Mouse (Mus musculus) thymus, adult 2 months (tissue): Measurements from ENCODE around the gene Cebpz. TPM values are rescaled to one million over a fixed set of nuclear protein-coding genes. Genes with fewer than 3 reads are reported as not detected.

Experiments
- DNase-seq: peaks from one replicate; pipeline ENCODE4 v3.0.0; 2021
- H3K27ac ChIP-seq: fragments of 200-500 bp; 2 replicates; pipeline ENCODE4 v1.5.1; 2012; ENCODE audit warnings: low read length, control low read depth; ENCODE audit not compliant: control insufficient read depth, insufficient read depth
- H3K27me3 ChIP-seq: fragments of 200-500 bp; 2 replicates; pipeline ENCODE4 v1.6.1; 2012; ENCODE audit warnings: mild to moderate bottlenecking, low read length, moderate library complexity, mixed read lengths; ENCODE audit not compliant: control insufficient read depth, insufficient read depth
- H3K36me3 ChIP-seq: fragments of 200-500 bp; 2 replicates; pipeline ENCODE4 v1.6.1; 2012; ENCODE audit warnings: mild to moderate bottlenecking, low read length, moderate library complexity; ENCODE audit not compliant: control insufficient read depth, insufficient read depth
- H3K4me1 ChIP-seq: fragments of 200-500 bp; replicated peaks from 2 replicates; pipeline ENCODE4 v1.6.1; 2012; ENCODE audit warnings: low read length; ENCODE audit not compliant: control insufficient read depth, insufficient read depth
- H3K4me3 ChIP-seq: fragments of 200-500 bp; 2 replicates; pipeline ENCODE4 v1.5.1; 2012; ENCODE audit warnings: mild to moderate bottlenecking, low read length, control low read depth, moderate library complexity; ENCODE audit not compliant: control insufficient read depth, insufficient read depth
- CTCF ChIP-seq: fragments of 200-500 bp; IDR thresholded peaks from 2 replicates; pipeline ENCODE4 v1.5.1; 2012; ENCODE audit warnings: mild to moderate bottlenecking, control low read depth, low read length, moderate library complexity, borderline replicate concordance; ENCODE audit not compliant: control insufficient read depth, poor library complexity, insufficient read depth; ENCODE audit errors: extremely low read depth
- POLR2A ChIP-seq: fragments of 200-500 bp; IDR thresholded peaks from 2 replicates; pipeline ENCODE4 v1.6.1; 2012; ENCODE audit warnings: mild to moderate bottlenecking, low read length, control low read depth, moderate library complexity; ENCODE audit not compliant: control insufficient read depth, poor library complexity, insufficient read depth; ENCODE audit errors: extremely low read depth
- WGBS: fragments of 180-500 bp; shearing (Covaris S2); methylation state at CpG from one replicate; pipeline ENCODE4 v1.1.7; 2018; 5-methylcytosine and 5-hydroxymethylcytosine counted together
- polyA plus RNA-seq: library from polyadenylated mRNA; depleted of rRNA; stranded (reverse); fragments of >200 nt; gene quantifications from 2 replicates; pipeline ENCODE4 v1.2.3, GENCODE M21; 2012

Cebpz gene
- polyA plus RNA-seq, 1 experiment: 10.8 TPM

DNA sequence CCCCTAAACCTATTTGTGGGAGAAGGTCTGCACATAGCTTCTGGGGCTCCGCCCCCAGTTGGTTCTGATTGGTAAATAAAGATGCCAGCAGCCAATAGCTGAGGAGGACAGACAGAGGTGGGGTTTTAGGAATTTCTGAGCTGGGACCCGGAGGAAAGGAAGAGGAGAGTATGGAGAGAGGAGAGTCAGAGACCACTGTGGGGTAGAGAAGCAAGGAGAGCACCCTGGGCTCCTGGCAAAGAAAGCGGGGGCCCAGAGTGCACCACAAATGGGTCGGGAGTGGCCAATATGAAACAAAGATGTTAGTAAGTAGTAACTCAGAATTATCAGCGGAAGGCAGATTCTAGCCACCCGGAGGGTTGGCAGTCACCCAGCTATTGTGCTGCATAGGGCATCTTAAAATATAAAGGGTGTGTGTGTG, 24.0 kb downstream of the Cebpz start:
- WGBS: 42% methylated on average over 6 of the region's 6 CpGs
- DNase-seq: peak; percentile 35
- TF ChIP-seq POLR2A (no peak), CTCF (no peak)
- no peak overlapping the region for H3K27ac ChIP-seq
- H3K27me3 ChIP-seq: no peaks in the 10 kb centered on the region
- H3K4me3 ChIP-seq: peak overlapping the region; percentile 36
- H3K4me1 ChIP-seq: peaks cover 8% of the 10 kb centered on the region; the same call in 1 of the 2 replicates
- no peaks in the 10 kb centered on the region for H3K36me3 ChIP-seq

DNA sequence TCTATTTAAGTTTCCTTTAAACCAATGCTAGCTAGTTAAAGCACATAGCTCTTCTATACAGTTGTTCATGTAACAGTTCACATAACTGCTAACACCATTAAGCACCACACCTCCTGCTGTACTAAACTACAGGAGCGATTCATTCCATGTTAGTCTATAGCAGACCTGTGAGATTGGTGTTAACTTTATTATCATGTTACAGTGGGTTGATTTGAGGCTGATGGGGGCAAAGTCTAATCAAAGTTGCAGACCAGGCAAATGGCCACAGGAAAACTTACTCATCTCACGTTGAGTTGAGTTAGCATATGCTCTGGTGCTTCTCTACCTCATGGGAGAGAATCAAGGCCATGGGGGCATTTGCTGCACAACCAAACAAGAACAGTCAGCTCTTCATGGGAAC, 27.5 kb downstream of the Cebpz start:
- 76% methylated on average over 2 of the region's 2 CpGs for WGBS
- TF ChIP-seq CTCF: no peak
- TF ChIP-seq POLR2A: no peak
- Histone ChIP-seq H3K4me3 (no peak overlapping the region), H3K27ac (no peak overlapping the region), H3K27me3 (no peaks in the 10 kb centered on the region), H3K36me3 (no peaks in the 10 kb centered on the region), H3K4me1 (0 out of 2 replicates have a peak, but pooled peaks cover 3% of the 10 kb centered on the region)
- no peak for DNase-seq

GRCm38 (mm10) chr17:78906892-78907291, 30.0 kb downstream of the Cebpz start, which contains the start of gene Sult6b1:
TSS of gene Sult6b1 (minus strand) at chr17:78906992.
- Histone ChIP-seq H3K4me1 (peaks cover 2% of the 10 kb centered on the region; the same call in 1 of the 2 replicates), H3K36me3 (no peaks in the 10 kb centered on the region), H3K4me3 (no peak within 1 kb of the TSS), H3K27me3 (no peaks in the 10 kb centered on the region), H3K27ac (no peak within 1 kb of the TSS)
- DNase-seq: no peak
- TF ChIP-seq POLR2A: no peak
- no peak for TF ChIP-seq CTCF
- WGBS: 90% methylated on average over 5 of the region's 5 CpGs

- 95% methylated on average over 2 of the region's 2 CpGs for WGBS
- H3K4me3 ChIP-seq: no peak overlapping the region
- no peaks in the 10 kb centered on the region for H3K36me3 ChIP-seq
- no peaks in the 10 kb centered on the region for H3K27me3 ChIP-seq
- no peak for DNase-seq
- H3K27ac ChIP-seq: no peak overlapping the region
- peaks cover 2% of the 10 kb centered on the region; the same call in 1 of the 2 replicates for H3K4me1 ChIP-seq
- TF ChIP-seq CTCF (no peak), POLR2A (no peak)
These were observed 33.7 kb downstream of the Cebpz start for GRCm38 (mm10) chr17:78903158-78903557.

GRCm38 (mm10) chr17:78895394-78895793, 41.5 kb downstream of the Cebpz start:
- peak; percentile 28 for DNase-seq
- Histone ChIP-seq H3K27me3 (no peaks in the 10 kb centered on the region), H3K27ac (no peak overlapping the region), H3K4me1 (0 out of 2 replicates have a peak, but pooled peaks cover 2% of the 10 kb centered on the region), H3K36me3 (no peaks in the 10 kb centered on the region), H3K4me3 (no peak overlapping the region)
- WGBS: 2% methylated on average over 8 of the region's 8 CpGs
- TF ChIP-seq POLR2A: no peak
- TF ChIP-seq CTCF: 0 out of 2 replicates have a peak, but pooled peaks have one; percentile 17

DNA sequence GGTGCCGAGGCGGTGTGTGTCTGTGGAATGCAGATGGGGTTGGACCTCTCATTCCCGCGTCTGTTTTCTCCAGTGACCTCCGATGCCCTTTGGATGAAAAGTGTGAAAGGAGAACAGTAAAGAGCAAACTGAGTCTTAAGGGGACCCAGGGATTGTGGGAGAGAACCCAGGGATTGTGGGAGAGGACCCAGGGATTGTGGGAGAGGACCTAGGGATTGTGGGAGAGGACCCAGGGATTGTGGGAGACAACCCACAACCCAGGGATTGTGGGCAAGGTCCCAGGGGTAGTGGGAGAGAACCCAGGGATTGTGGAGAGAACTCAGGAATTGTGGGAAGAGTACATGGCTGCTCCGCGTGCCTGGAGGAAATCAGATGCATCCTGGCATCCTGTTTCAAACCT, 41.9 kb downstream of the Cebpz start:
- DNase-seq: no peak
- no peaks in the 10 kb centered on the region for H3K27me3 ChIP-seq
- TF ChIP-seq CTCF (no peak), POLR2A (no peak)
- no peak overlapping the region for H3K4me3 ChIP-seq
- H3K4me1 ChIP-seq: 0 out of 2 replicates have a peak, but pooled peaks cover 2% of the 10 kb centered on the region
- H3K27ac ChIP-seq: no peak overlapping the region
- 86% methylated on average over 7 of the region's 7 CpGs for WGBS
- no peaks in the 10 kb centered on the region for H3K36me3 ChIP-seq

DNA sequence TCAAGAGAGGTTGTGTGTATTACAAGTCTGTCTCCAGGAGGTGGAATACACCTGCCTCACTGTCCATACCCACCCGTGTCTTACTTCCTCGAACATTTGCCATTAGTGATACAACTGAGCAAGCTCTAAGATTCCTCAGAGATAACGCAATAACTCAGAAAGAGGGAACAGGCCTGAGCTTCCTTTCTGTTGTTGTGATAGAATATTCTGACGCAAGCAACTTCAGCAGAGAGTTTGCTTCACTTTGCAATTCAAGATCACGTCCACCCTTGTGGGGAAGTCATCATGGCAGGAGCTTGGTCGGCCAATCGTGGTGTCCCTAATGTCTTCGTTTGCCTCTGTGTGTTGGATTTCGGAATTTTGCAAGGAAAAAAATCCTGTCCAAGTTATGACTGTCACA, 45.8 kb downstream of the Cebpz start:
- TF ChIP-seq CTCF (no peak), POLR2A (no peak)
- DNase-seq: no peak
- 85% methylated on average over 9 of the region's 9 CpGs for WGBS

More for the DNA sequence above, 45.8 kb downstream of the Cebpz start:
- H3K4me3 ChIP-seq: no peak overlapping the region
- no peaks in the 10 kb centered on the region for H3K36me3 ChIP-seq
- H3K27ac ChIP-seq: no peak overlapping the region
- 0 out of 2 replicates have a peak, but pooled peaks cover 2% of the 10 kb centered on the region for H3K4me1 ChIP-seq
- H3K27me3 ChIP-seq: no peaks in the 10 kb centered on the region
